Mouse (Mus musculus) c-Kit-positive CD71-negative TER-119-negative erythroid progenitor cells, embryonic 14.5 days (primary cell): ENCODE data around the gene Serinc2.

Experiments
- DNase-seq: peaks from one replicate; pipeline ENCODE4 v3.0.0-alpha.2; 2013; ENCODE audit warnings: low read depth

Gene Serinc2

DNA sequence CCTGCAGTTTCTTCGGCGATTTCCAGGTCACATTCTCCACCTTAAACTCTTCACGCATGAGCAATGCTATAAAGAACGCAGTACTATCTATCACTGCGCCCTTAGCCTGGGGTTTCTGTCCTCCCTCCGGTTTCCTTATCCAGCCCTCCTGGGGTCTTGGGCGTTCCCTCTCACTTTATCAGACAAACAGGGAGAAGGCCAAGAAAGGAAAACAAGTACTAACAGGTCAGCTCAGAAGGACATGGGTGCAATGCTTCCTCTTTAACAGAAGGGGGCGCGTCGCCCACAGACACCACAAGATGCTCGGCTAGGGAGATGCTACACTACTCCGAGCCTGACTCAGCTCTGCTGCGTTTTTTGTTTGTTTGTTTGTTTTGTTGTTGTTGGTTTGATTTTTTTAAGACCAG lies 18.1 kb upstream of the Serinc2 start:
- DNase-seq = peak; percentile 60

DNA sequence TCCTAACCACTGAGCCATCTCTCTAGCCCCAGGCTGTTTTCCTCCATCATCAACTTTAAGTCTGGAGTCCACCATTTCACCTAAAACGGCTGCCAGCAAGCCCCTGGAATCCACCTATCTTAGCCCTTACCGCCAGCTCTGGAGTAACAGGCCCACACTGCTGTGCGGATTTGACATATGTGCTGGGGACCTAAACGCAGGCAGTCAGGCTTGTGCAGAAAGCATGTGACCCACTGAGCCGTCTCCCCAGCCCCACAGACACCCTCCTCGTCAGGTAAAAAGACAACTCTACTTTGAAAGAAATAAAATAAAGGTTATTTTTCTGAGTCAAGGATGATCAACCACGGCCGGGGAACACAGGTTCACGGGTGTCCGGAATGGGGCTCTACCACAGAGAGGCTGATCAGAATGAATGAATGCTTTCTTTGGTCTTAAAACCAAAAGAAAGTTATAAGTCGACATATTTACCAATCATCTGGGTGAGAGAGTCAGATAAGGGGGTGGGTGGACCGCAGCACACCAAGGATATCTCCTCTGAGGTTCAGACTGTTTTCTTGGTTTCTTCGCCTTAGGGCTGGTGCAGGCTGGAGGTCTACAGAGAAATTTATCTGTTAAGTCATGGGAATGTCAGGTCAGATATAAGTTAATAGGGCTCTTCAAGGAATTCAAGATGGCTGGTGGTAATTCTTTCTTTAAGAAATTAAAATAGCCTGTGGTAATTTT lies 17.4 kb upstream of the Serinc2 start:
- no peak for DNase-seq

DNA sequence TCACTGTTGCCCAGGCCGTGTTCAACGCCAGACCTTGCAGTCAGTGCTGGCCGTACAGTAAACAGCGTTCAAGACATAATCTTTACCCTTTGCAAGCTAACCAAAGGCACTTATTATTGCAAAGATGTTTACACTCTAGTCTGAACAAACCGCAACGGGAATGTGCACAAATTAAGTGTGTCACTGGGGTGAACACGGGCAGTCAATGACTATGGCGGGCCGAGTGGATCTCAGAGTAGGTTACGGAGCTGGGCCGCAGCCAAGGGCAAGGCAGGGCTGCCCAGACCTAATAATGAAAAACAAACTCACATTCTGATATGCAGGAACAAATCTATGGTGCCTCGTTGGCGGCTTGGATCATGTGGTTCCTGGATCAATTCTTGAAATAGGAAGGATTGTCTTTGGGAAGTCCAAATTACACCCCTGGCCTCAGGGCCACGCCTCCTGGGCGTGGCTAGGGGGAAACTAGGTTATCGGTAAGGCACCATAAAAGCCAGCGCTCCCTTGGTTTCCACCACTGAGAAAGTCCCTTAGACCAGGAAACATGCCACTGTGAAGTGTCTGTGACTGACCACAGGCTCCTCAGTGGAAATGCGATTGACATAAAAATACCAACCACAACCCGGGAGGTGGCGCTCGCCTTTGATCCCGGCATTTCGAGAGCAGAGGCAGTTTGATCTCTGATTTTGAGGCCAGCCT lies 16.2 kb upstream of the Serinc2 start:
- DNase-seq = no peak

DNA sequence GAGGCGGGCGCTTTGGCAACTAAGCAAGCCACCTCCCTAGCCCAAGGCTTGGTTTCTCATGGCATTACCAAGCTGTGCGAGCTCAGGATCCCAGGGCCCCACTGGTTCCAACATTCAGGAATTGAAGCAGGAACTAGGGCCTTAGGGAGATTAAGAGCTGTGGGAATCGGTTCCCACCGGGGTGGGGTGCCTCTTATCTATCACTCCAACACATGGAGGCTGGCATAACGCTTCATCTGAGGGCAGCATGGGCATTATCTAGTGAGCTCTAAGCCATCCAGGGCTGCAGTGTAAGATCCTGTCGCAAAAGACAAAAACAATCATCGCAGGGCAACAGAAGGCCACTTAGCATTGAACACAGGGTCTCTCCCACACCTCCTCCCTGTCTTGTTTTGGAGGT lies 15.5 kb upstream of the Serinc2 start:
- no peak for DNase-seq

DNA sequence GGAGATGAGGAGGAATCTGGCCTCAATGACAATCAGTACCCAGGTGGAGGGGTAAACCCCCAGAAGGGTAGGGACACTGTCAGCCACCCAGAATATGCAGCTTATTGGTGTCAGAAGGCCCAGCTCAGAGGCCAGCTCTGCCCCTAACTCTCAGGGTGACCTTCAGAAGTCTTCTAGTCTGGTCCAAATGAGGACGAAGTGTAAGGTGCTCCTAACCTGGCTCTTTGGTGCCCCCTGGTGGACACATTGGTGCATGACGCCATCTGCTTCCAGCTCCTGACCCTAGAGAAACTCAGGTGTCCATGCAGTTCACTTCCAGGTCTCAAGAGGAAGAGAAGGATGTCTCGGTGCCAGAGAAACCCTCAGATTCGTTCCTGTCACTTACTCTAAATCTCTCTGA lies 13.3 kb upstream of the Serinc2 start:
- peak; percentile 76 for DNase-seq

DNA sequence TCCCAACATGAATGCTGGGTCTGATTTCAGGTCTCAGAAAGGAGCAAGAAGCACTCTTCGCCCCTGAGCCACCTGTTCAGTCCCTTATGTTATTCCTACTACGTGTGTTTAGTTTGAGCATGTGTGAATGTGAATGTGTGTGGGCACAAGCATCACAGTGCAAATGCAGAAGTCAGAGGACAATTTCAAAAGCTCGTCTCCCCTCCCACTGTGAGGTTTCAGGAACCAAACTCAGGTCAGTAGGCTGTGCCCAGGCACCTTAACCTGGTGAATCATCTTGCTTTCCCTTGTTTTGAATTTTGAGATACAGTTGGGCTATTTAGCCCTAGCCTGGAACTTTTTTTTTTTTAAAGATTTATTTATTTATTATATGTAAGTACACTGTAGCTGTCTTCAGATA lies 10.8 kb upstream of the Serinc2 start:
- DNase-seq = no peak

DNA sequence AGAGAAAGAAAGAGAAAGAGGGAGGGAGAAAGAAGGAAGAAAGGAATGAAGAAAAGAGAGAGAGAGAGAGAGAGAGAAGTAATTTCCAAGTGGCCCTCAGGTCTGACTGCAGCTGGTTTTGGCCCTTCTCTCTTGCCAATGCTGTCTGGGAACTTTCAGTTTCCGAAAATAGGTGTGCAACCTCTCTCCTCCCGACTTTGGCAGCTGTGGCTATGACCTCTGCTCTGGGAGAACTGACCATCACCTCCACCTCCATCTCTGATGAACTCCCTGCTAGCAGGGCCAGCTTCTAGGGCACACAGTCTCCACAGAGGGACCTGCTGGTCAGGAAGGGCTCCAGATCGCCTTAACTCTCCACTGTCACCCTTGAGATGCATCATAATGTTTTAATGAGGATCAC lies 7.5 kb upstream of the Serinc2 start:
- no peak for DNase-seq

DNA sequence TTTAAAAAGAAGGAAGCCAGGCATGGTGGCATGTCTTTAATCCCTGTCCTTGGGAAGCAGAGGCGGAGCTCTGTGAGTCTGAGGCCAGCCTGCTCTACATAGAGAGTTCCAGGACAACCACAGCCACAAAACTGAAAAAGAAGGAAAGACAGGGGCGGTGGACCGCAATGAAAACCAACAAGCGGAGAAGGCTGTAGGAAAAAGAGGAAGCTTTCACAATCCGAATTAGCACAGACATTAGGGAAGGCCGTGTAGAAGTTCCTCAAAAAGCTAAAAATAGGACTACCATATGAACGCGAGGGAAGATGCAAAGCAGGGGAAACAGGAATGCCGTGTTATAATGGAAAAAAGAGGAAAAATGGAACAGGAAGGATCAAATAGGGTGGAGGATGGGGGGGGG lies 4.8 kb upstream of the Serinc2 start:
- no peak for DNase-seq

DNA sequence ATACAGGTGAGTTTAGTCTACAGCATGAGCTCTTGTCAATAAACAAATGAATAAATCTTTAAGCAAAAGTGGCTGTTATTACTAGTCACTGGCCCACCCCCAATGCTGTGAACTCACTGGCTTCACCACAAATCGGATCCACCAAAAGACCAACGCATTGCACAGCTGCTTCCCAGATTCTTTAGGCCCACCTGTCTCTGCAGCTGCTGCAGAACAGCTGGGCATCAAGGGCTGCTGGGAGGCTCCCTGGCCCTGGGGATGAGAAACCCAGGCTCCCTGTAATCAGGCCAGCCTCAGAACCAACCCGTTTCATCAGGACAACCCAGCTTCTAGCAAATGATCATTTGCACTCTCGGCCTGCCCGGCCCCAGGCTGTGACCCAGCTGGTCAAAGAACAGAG lies 3.9 kb upstream of the Serinc2 start:
- DNase-seq = no peak

DNA sequence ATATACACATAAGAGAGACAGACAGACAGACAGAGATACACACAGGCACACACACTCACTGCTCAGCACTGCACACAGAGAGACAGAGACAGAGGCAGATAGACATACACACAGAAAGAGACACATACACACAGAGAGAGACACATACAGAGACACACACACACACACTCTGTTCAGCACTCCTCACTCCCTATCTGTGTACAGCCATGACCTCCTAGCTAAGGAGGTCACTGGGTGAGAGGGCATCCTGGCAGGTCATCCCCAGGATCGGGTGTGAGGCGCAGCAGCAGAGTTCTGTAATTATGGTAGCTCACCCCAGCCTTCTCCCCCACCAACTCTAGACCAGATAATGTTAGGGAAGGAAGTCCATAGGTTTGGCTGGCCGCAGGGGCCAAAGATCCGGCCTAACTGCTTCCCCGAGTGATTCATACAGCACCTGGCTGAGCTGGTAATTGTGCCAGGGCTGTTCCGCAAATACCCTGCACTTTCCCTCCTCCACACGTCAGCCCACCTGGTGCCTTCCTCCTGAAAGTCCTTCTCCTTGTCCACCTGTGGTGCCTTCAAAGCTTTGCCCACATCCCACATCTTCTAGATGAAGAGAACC lies 2.3 kb downstream of the Serinc2 start:
- no peak for DNase-seq

DNA sequence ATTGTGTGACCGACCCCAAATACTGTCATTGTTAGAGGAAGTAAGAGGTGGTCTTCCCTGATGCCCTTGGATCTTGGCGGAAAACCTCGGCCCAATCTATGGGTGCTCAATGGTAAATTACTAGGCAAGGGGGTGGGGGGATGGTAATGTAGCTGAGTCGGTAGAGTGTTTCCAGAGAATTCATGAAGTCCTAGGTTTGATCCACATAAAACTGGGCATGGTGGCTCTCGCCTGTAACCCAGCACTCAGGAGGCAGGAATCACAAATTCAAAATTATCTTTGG lies 3.2 kb downstream of the Serinc2 start:
- no peak for DNase-seq

DNA sequence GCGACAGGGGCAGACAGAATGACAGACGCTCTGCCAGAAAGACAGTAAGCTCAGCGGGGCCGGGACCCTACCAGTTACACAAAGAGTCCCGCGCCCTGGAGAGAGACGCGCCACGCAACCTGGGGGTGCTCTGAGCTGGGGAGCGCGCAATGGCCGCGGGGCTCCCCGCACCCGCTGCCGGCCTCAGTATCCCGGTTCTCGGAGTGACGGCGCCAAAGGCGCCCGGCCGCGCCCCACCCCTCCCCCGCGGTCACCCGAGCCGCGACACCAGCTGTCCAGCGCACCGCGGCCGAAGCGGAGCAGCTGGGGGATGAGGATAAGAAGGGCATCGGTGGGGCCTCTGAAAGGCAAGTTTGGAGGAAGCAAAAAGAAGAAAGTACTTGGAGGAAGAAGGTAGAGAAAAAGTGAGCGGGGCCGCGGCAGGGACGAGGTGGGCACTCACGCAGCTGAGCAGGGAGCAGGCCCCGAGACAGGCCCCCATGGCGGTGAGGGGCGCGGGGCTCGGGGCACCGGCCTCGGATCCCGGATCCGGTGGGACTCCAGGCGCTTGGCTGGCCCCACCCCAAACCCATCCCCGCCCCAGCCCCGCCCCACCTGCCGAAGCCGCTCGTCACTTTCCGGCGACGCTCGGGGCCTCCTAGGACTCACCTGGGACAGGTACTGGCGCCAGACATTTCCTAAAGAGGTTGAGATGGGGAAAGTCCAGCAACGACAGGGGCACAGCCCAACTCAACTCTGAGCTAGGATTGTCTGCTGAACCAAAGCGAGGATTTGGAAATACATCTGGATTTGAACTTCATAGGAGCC lies 3.8 kb downstream of the Serinc2 start:
- DNase-seq = no peak

DNA sequence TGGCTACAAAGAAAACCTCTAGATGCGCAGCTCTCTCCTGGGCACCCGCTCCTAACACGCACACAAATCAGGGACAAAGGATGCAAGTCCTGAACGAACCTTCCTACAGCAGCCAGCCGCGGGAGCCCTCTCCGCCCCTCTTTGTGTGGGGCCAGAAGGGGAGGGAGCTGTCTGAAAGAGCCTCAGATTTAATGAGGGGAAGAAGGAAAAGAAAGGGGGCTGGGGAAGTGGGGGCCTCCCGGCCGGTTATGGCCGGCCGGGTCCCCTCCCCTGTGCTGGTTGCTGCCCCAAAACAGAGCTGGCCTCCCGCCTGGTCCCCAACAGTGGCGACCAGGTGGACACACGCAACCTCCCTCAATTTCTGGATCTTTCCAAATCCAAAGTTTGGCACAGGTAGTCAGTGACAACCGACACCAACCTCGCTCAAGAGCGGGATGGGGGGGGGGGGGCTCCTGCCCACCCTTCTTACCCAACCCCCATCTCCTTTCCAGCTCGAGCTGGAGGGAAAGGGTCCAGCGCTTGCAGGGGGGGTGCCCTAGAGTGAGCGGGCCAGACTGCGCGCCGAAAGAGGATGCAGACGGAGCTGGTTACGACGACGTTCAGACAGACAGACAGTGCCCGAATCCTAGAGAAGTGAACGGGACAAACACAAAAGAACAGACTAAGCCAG lies 4.5 kb downstream of the Serinc2 start:
- no peak for DNase-seq

DNA sequence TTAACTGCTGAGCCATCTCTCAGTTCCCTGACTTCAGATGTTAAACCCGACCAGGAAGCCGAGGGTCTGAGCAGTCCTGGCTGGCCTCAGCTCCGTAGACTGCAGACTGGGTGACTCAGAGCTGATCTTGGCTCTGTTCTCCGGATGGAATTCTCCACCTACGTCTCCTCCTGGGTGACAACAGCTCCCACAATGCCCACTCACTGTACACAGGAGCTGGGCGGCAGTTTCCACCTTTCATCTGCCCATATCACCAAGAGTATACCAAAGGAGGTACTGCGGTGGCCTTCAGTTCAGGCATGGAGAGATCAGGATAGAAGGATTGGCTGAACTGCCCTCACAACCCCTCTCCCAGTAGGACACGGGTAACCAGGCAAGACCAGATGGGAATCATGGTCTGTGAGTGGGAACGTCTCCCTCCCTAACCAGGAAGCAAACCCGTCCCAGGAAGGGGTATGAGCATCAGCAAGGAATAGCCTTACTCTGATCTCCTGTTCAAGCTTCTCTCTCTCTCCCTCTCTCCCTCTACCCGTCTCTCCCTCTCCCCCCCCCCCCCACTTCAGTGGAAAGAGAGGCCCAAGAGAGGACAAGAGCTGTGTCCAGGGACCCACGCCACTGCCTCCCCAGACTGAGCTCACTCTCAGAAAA lies 5.2 kb downstream of the Serinc2 start:
- DNase-seq = no peak

DNA sequence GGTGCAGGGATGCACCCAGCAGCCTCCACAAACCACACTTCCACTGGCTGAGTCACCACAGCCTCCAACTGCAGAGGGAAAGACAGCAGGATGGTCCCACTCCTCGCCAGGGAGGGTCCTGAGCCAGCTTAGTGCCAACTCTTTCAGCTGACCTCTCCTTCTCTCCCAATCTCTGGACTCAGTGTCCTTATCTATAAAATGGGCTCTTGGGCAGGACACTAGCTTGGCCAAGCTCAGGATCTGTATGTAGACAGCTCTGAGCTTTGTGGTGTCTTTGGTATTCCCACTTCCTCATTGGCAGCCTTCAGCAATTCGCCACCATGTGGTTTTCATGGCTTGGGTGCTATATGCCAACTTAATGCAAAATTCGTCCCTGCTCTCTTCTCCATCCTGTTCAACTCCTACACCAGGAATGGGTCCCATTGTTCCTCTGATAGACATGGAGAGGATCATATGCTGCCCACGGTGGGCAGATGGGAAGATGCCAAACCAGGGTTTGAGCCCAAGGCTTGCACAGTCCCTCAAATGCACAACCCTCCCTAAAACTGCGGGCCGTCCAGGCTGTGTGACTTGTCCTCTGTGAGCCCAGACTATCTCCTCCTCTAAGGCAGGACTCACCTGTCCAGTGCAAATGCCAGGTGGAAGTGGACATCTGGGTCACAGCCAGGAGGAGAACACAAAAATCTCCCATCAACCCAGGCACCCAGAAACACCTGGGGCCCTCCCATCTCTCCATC lies 8.2 kb downstream of the Serinc2 start:
- no peak for DNase-seq

DNA sequence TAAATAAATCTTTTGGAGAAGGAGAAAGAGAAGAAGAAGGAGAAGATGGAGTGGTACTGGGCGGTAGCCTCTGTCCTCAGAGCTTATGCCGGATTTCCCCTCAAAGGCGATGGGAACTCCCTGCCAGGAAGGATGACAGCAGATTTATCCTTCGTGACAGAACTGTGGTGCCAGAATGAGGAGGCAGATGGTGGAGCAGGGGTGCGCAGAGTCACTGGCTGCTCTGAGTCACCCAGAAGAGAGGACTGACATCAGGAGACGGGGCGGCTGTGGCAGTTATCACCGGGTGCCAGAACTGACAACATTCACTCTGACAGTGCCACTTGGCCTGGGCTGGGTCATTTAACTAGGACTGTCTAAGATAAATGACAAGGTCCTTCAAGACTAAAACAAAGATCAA lies 8.9 kb downstream of the Serinc2 start:
- DNase-seq = no peak

DNA sequence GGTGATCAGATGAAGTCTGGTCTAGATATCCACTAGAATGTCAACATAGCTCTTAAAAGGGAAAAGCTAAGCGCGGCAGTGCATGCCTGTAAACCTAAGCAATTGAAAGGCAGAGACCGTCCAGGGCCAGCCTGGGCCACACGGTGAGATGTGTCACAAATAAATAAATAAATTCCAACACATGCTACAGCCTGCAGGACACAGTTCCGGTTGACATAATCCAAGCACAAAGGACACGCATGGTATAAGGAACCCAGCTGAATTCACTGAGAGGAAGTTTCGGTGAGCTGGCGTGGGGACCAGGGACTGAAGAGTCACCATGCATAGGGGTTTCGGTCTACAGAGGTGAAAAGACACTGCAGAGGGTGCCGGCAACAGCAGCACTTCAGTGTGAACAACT lies 10.3 kb downstream of the Serinc2 start:
- no peak for DNase-seq

DNA sequence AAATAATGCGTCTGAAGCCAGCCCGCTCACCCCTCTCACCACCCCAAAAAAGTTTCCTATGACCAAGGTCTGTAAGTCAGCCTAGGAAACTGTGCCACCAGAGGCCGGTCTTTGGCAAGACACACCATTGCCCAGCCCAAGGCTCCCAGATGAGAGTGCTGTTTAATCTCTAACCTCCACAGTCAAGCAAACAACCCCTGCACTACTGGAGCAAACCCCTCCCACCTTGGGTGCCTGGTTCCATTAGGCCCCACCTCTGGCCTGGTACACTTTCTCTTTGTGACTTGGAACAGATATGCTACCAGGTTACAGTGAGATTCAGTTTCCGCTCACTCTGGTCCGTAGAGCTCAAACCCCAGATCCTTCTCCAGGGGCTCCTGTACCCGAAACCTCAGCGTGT lies 11.9 kb downstream of the Serinc2 start:
- no peak for DNase-seq

DNA sequence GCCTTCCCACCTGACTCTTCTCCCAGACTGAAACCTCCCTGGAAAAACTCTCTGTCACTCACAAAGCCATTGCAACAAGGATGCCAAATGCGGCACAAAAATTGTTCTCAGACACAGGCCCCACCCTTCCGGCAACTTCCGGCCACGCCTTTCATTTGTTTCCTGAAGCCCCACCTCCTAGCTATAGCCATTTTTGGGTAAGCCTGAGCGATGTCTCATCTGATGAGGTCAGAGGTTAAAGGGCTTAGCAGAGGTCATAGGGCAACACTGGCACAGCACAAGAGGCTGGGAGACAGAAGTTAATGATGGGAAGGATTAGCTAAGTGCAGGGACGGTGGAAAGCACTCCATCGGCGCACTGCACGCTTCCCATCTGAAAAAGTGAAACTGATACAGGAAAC lies 12.4 kb downstream of the Serinc2 start:
- no peak for DNase-seq

DNA sequence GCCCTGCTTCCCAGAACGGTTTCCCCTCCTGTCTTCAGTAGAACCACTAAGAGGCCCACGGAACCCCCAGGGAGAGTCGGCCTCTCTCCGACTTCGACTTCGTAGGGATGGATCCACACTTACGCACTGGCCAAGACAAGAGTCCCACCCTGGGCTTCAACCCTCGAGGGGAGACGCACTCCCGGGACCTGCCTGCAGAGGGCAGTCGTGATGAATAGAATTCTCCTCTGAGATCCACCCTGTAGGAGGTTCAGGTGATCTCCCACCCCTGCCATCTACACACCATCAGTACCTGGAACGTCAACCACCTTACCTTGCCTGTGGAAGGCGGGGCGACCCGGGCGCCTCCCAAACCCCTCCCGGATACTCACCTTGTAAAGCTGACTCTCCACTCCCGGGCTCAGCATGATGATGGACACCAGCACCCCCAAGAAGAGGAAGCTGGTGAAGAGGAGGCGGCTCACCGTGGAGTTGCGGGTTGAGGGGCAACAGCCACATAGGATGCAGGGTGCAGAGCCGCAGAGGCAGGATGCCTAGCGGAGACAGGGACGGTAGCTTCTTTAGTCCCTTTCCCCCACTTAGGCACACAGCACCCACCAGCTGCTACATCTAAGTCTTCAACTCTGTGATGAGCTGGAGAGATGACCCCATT lies 14.2 kb downstream of the Serinc2 start:
- peak; percentile 41 for DNase-seq

DNA sequence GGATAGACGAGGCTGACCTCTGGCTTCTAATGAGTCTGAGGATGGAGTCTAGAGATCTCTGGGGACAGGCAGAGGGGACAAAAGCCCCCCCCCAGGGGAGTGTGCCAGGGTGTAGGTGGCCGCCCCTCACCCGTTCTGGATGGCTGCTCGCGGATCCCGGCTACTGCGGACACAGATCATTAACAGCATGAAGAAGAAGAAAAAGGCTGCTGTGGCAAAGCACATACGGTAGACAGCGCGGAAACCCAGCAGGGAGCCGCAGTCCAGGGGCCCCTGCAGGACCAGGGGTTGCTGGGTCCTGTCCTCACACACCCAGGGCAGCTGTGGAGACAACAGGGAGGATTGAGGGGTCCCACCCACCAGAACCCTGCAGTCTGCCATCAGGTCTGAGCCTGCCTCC lies 14.9 kb downstream of the Serinc2 start:
- no peak for DNase-seq
